Mouse (Mus musculus): ENCODE data around the gene Phf21a.

DNA sequence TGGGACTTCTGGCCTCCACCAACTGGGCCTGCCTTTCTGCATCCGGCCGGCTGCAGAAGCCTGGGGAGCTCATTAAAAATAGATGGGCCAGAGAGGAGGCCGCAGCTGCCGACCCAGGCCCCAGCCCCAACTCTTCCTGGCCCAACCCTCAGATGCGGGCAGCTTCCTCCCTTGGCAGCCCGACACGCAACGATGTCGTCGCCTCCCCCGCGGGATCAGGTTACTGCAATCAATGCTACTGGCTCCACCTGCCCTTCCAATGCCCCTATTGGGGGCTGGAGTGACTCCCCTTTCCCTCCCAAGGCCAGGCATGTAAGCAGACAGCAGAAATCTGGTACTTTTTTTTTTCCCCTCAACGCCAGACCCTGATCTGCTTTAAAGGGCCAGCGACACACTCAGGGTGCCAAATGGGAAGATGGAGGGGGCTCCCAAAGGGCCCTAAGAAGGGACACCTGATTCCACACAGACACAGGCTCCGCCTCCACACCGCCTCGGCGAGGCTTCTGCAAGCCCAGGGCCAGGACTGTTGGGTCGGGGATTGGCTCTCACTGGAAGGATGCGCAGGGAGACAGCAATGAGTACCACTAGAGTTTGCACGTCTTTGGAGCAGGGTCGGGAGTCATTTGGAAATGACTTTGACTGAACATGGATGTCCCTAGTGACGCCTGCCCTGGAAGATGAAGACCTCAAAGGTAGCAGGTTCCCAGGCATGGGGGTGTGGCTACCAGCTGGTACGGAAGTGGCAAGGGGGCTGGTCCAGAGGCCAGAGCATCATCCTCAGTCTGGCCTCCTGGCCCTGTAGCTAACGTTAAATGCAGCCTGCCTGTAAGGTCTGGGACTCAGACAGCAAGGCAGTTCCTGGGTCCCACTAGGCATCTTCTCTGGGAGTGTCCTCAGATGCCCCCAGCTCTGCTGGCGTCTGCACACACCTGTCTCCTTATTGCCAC lies 299.7 kb downstream of the Phf21a start:
- no peak for TF ChIP-seq POLR2A (IDR thresholded peaks at IDR 0.05; ENCODE audit: insufficient read depth, low read length)
- TF ChIP-seq CTCF (IDR thresholded peaks at IDR 0.05; ENCODE audit: low read depth, low read length): no peak
- no peak for TF ChIP-seq EP300 (IDR thresholded peaks at IDR 0.05; ENCODE audit: insufficient read depth, low read depth, low read length)
